Mouse (Mus musculus) ES-E14 (cell line): Measurements from ENCODE around the gene Zranb3. TPM values are rescaled to one million over a fixed set of nuclear protein-coding genes. Genes with fewer than 3 reads are reported as not detected.
"Not testable (repeated sequence)": the region's sequence is repeated elsewhere in the genome, so short reads cannot be mapped to it uniquely, and the experiment has no call there.

Experiments used
- DNase-seq: peaks from one replicate; pipeline ENCODE4 v3.0.0-alpha.2; 2013; ENCODE audit warnings: low read depth, low spot score
- H3K27ac ChIP-seq: 2 replicates; pipeline ENCODE4 v1.5.1; 2012; ENCODE audit warnings: low read depth, mild to moderate bottlenecking, low read length, moderate library complexity, mixed read lengths; ENCODE audit not compliant: poor library complexity, insufficient read depth, severe bottlenecking
- H3K36me3 ChIP-seq: 2 replicates; pipeline ENCODE4 v1.6.1; 2012; ENCODE audit warnings: mild to moderate bottlenecking, low read length, moderate library complexity, mixed read lengths; ENCODE audit not compliant: control insufficient read depth, poor library complexity, insufficient read depth, severe bottlenecking
- H3K4me1 ChIP-seq, 2 experiments: fragments of 150-350 bp in 1 of 2; sonication (generic) in 1 of 2; 2 replicates each; pipeline ENCODE4 v1.6.1; 2012; ENCODE audit warnings: low read length in 2 of 2, mild to moderate bottlenecking in 1 of 2, mixed read lengths in 1 of 2; ENCODE audit not compliant: control insufficient read depth in 2 of 2, insufficient read depth in 2 of 2, poor library complexity in 1 of 2
- H3K4me3 ChIP-seq, 2 experiments: fragments of 150-350 bp in 1 of 2; sonication (generic) in 1 of 2; 2 replicates each; pipeline ENCODE4 v1.5.1; 2012; ENCODE audit warnings: low read length in 2 of 2, low read depth in 1 of 2, mild to moderate bottlenecking in 1 of 2, mixed read lengths in 1 of 2; ENCODE audit not compliant: insufficient read depth in 1 of 2, poor library complexity in 1 of 2, severe bottlenecking in 1 of 2
- H3K9ac ChIP-seq: 2 replicates; pipeline ENCODE4 v1.6.1; 2012; ENCODE audit warnings: low read depth, mild to moderate bottlenecking, low read length, mixed read lengths; ENCODE audit not compliant: poor library complexity, insufficient read depth, severe bottlenecking
- H3K9me3 ChIP-seq: fragments of 150-350 bp; sonication (generic); 2 replicates; pipeline ENCODE4 v1.6.1; 2012; ENCODE audit warnings: low read depth, mild to moderate bottlenecking, low read length; ENCODE audit not compliant: control insufficient read depth, insufficient read depth
- CHD2 ChIP-seq: IDR thresholded peaks from 2 replicates; pipeline ENCODE4 v1.6.1; 2014; ENCODE audit warnings: mild to moderate bottlenecking, low read depth, low read length, inconsistent platforms
- HCFC1 ChIP-seq: IDR thresholded peaks from 2 replicates; pipeline ENCODE4 v1.6.1; 2012; ENCODE audit warnings: low read length, inconsistent platforms, borderline replicate concordance; ENCODE audit not compliant: insufficient read depth
- MAFK ChIP-seq: IDR thresholded peaks from 2 replicates; pipeline ENCODE4 v1.6.1; 2014; ENCODE audit warnings: mild to moderate bottlenecking, low read depth, low read length, inconsistent platforms; ENCODE audit not compliant: insufficient read depth
- ZC3H11A ChIP-seq: IDR thresholded peaks from 2 replicates; pipeline ENCODE4 v1.6.1; 2012; ENCODE audit warnings: low read depth, mild to moderate bottlenecking, inconsistent platforms, low read length, borderline replicate concordance
- ZNF384 ChIP-seq: IDR thresholded peaks from 2 replicates; pipeline ENCODE4 v1.6.1; 2012; ENCODE audit warnings: low read depth, low read length, inconsistent platforms
- in situ Hi-C, 2 experiments: fragments of 600-800 bp; cut with MboI; formaldehyde crosslinking; loops; one replicate each; pipeline ENCODE4 v1.15.1; 2025; ENCODE audit warnings: low sequenced_read_pairs in 2 of 2, inconsistent platforms in 1 of 2; ENCODE audit not compliant: unreplicated experiment in 2 of 2
- total RNA-seq: library from RNA; depleted of rRNA; stranded (reverse); fragments of 300-350 nt; gene quantifications from 2 replicates; pipeline ENCODE4 v1.2.3, GENCODE M21; 2012; rRNA removed

Zranb3 gene
- 19.2 and 19.5 TPM in 2 replicates for total RNA-seq

DNA sequence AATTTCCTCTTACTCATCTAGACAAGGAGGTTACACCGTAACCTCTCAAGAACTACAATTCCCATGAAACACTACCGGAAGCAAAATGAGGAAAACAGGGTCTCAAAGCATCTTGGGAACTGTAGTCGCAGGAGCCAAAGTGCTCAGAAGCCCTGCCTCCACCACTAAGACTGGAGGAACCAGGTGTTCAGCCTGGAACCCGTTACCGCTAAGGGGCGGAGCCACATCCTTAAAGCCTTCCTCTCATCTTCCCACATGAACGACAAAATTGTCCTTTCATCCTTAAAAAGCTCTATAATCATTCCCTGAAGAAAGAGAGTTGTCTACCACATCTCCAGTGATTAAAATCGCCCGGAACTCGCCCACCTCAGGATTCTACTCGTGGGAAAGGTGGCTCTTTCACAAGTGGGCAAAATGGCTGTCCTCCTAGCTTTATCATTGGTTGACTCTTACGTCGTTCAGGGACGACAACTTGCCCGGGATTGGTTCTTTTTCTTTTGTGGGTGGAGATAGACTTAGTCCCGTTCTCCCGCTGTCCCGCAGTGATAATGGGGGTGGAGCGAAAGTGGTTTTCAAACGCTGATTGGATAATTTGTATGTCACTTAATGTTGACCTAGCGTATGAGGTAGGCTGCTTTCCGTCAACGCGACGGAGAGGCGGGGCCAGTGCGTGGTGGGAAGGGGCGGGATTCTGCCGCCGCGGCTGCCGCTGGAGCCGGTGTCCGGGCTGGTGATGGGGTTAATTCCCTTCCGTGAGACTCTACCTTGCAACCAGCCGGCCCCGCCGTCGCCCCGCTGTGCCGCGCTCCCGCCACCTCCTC lies at the start of gene Zranb3, which contains the start of gene R3hdm1:
Zranb3 (minus strand) TSS at position 407 of the 821 bp plus-strand sequence.
R3hdm1 (plus strand) TSS at position 661 of the 821 bp plus-strand sequence.
- no peaks in the 10 kb centered on the region for H3K36me3 ChIP-seq
- H3K27ac ChIP-seq: peak within 1 kb of the TSS; percentile 64; the same call in 1 of the 2 replicates
- H3K9ac ChIP-seq: peak within 1 kb of the TSS; percentile 82
- DNase-seq: peak; percentile 99
- peaks cover 8% of the 10 kb centered on the region in 2 experiments for H3K4me1 ChIP-seq
- H3K4me3 ChIP-seq: peak within 1 kb of the TSS; percentile 91 to 98
- in situ Hi-C loops: no loop called here
- H3K9me3 ChIP-seq: no peaks in the 10 kb centered on the region
- TF ChIP-seq MAFK (0 out of 2 replicates have a peak, but pooled peaks have one; percentile 28), ZC3H11A (no peak), ZNF384 (no peak), CHD2 (peak; percentile 82), HCFC1 (peak; percentile 98)

DNA sequence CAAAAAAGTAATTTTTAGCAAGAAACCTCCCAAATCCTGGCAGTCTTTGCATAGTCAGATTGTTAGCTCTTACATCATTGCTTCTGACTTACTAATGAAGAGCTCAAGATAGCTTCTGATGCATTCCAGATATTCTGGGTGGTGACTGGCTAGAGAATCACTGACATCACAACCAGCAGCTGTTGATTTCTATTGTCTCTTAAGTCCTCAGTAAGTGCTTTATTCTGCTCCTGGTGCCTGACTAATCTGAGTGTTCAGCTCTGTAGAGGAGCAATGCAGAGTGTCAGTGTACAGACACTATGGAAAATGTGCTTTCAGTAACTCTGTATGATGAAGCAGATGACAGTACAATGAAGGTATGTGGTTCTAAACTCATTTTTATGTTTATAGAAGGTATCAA lies 38.9 kb upstream of the Zranb3 start:
- Histone ChIP-seq H3K9me3 (no peaks in the 10 kb centered on the region), H3K36me3 (no peaks in the 10 kb centered on the region), H3K4me3 (no peak overlapping the region), H3K4me1 (no peaks in the 10 kb centered on the region), H3K27ac (no peak overlapping the region), H3K9ac (no peak overlapping the region)
- TF ChIP-seq CHD2: no peak
- no peak for TF ChIP-seq HCFC1
- in situ Hi-C loops: no loop called here
- DNase-seq: no peak

DNA sequence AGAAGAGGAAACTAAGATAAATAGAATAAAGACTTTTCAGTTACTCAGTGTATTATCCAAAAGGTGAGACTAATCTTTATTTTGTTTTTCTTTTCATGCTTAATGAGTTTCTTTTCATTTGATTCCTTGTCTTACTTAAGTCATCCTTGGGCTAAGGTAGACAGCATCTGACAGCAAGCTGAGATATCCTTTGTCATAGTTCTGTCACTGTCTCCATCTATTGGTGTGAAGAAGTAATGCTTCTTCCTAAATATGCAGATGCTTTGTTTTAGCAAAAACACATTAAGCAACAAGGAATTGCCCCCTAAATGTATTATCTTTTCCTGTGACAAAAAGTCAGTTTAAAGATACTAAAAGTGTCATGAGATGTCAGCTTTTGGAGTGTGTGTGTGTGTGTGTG lies 38.2 kb upstream of the Zranb3 start:
- H3K9ac ChIP-seq: no peak overlapping the region
- no peaks in the 10 kb centered on the region for H3K36me3 ChIP-seq
- no peak overlapping the region for H3K27ac ChIP-seq
- no peaks in the 10 kb centered on the region for H3K9me3 ChIP-seq
- no peak for DNase-seq
- H3K4me1 ChIP-seq: no peaks in the 10 kb centered on the region
- TF ChIP-seq CHD2: no peak
- no peak for TF ChIP-seq MAFK
- TF ChIP-seq HCFC1: no peak
- no peak for TF ChIP-seq ZC3H11A
- no peak for TF ChIP-seq ZNF384
- in situ Hi-C loops: no loop called here
- H3K4me3 ChIP-seq: no peak overlapping the region

- H3K4me1 ChIP-seq, H3K27ac ChIP-seq, H3K9me3 ChIP-seq, H3K36me3 ChIP-seq, H3K9ac ChIP-seq, DNase-seq, in situ Hi-C loops, H3K4me3 ChIP-seq: not testable (repeated sequence)
Measured at GRCm38 (mm10) chr1:128136222-128136621, 33.4 kb upstream of the Zranb3 start.
